Mouse (Mus musculus): ENCODE data around the gene Adamts14. TPM values are rescaled to one million over a fixed set of nuclear protein-coding genes. Genes with fewer than 3 reads are reported as not detected.
A peak's percentile ranks its signal among the peaks of the same experiment; 100 is the strongest.

Gene Adamts14
- polyA plus RNA-seq, 2 experiments = 0.13 to 0.21 TPM

DNA sequence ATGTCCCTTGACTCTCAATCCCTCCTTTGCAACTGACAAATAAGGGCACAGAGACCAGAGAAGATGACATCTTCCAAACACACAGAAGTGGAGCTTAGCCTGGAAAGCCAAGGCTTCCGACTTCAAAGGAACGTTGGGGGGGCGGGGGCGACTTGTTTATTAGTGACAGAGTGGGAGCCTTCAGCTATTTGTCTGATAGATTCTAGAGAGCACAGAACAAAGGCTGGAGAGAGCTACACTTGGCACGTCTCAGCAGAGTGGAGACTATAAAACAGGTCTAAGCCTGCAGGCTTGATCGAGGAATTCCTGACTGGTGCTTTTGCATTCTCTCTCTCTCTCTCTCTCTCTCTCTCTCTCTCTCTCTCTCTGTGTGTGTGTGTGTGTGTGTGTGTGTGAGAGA lies 122.6 kb downstream of the Adamts14 start:
- ATAC-seq (ENCODE audit: insufficient read depth) = no peak
- 42% methylated on average over 6 of the region's 6 CpGs for WGBS (ENCODE audit: insufficient replicate concordance)
- no peak overlapping the region for H3K27ac ChIP-seq
- H3K27me3 ChIP-seq (ENCODE audit: control insufficient read depth, insufficient read depth, low read length) = no peaks in the 10 kb centered on the region
- TF ChIP-seq CTCF (IDR thresholded peaks at IDR 0.05; ENCODE audit: low read depth) (no peak), EP300 (IDR thresholded peaks at IDR 0.05; ENCODE audit: low read depth) (no peak)
- H3K9me3 ChIP-seq (ENCODE audit: control insufficient read depth, low read length) = no peaks in the 10 kb centered on the region
- H3K9ac ChIP-seq (replicated peaks) = no peak overlapping the region
- peaks cover 22 to 41% of the 10 kb centered on the region in 2 experiments for H3K4me1 ChIP-seq (replicated peaks; ENCODE audit: control insufficient read depth in 2 of 2, insufficient read depth in 2 of 2, low read length in 1 of 2)
- no peak overlapping the region for H3K4me3 ChIP-seq (ENCODE audit: insufficient read depth in 1 of 2, low read depth in 2 of 2, low read length in 2 of 2)
- DNase-seq (ENCODE audit: low read depth in 3 of 3, low spot score in 3 of 3) = no peak
- H3K36me3 ChIP-seq (replicated peaks; ENCODE audit: control insufficient read depth, insufficient read depth, low read depth) = no peaks in the 10 kb centered on the region
- H3K4me2 ChIP-seq (ENCODE audit: low read depth) = no peak overlapping the region

GRCm38 (mm10) chr10:61149476-61149875 lies 123.8 kb downstream of the Adamts14 start:
- ATAC-seq (ENCODE audit: insufficient read depth) (peak; percentile 24; the same call in 1 of the 2 replicates), DNase-seq (ENCODE audit: low read depth in 3 of 3, low spot score in 3 of 3) (peak; percentile 41 to 56 (median 55))
- TF ChIP-seq CTCF (IDR thresholded peaks at IDR 0.05; ENCODE audit: low read depth) (no peak), EP300 (IDR thresholded peaks at IDR 0.05; ENCODE audit: low read depth) (peak; percentile 30; the same call in 1 of the 2 replicates)
- no peaks in the 10 kb centered on the region for H3K36me3 ChIP-seq (replicated peaks; ENCODE audit: control insufficient read depth, insufficient read depth, low read depth)
- H3K9me3 ChIP-seq (ENCODE audit: control insufficient read depth, low read length) = no peaks in the 10 kb centered on the region
- WGBS (ENCODE audit: insufficient replicate concordance) = 20% methylated on average over 3 of the region's 3 CpGs
- no peak overlapping the region for H3K4me3 ChIP-seq (ENCODE audit: insufficient read depth in 1 of 2, low read depth in 2 of 2, low read length in 2 of 2)
- H3K27me3 ChIP-seq (ENCODE audit: control insufficient read depth, insufficient read depth, low read length) = no peaks in the 10 kb centered on the region
- H3K27ac ChIP-seq = peak overlapping the region; percentile 68
- H3K9ac ChIP-seq (replicated peaks) = peak overlapping the region; percentile 6; the same call in 1 of the 2 replicates
- H3K4me1 ChIP-seq (replicated peaks; ENCODE audit: control insufficient read depth in 2 of 2, insufficient read depth in 2 of 2, low read length in 1 of 2) = peaks cover 22 to 42% of the 10 kb centered on the region in 2 experiments
- H3K4me2 ChIP-seq (ENCODE audit: low read depth) = peak overlapping the region; percentile 51

- peak; percentile 88 for ATAC-seq (ENCODE audit: insufficient read depth)
- Histone ChIP-seq H3K4me1 (replicated peaks; ENCODE audit: control insufficient read depth in 2 of 2, insufficient read depth in 2 of 2, low read length in 1 of 2) (peaks cover 22 to 40% of the 10 kb centered on the region in 2 experiments), H3K9me3 (ENCODE audit: control insufficient read depth, low read length) (no peaks in the 10 kb centered on the region), H3K4me3 (ENCODE audit: insufficient read depth in 1 of 2, low read depth in 2 of 2, low read length in 2 of 2) (peak within 1 kb of the TSS; percentile 78 to 90), H3K27ac (peak within 1 kb of the TSS; percentile 55), H3K9ac (replicated peaks) (peak within 1 kb of the TSS; percentile 78), H3K4me2 (ENCODE audit: low read depth) (peak within 1 kb of the TSS; percentile 82), H3K36me3 (replicated peaks; ENCODE audit: control insufficient read depth, insufficient read depth, low read depth) (no peaks in the 10 kb centered on the region), H3K27me3 (ENCODE audit: control insufficient read depth, insufficient read depth, low read length) (no peaks in the 10 kb centered on the region)
- peak; percentile 70 to 77 (median 72) for DNase-seq (ENCODE audit: low read depth in 3 of 3, low spot score in 3 of 3)
- WGBS (ENCODE audit: insufficient replicate concordance) = under 1% methylated on average over 82 of the region's 82 CpGs
- TF ChIP-seq CTCF (IDR thresholded peaks at IDR 0.05; ENCODE audit: low read depth) (peak; percentile 94), EP300 (IDR thresholded peaks at IDR 0.05; ENCODE audit: low read depth) (no peak)
Measured at GRCm38 (mm10) chr10:61147157-61148040, 125.8 kb downstream of the Adamts14 start, which contains the start of gene Sgpl1. Gene Sgpl1, minus strand, starts transcription at chr10:61147703.

Other genes starting within 250 kb of the Adamts14 start
- gene Pcbd1, start 184.1 kb downstream of the Adamts14 start, polyA plus RNA-seq (2012; rRNA removed) = 75.2 and 79.9 TPM in 2 replicates
- 162 and 164 TPM in 2 replicates for gene Pcbd1, start 184.1 kb downstream of the Adamts14 start, polyA plus RNA-seq (2014; fragmentation: Nextera tagmentation; extraction: Ambion mirVana)
- gene Sgpl1, start 125.7 kb downstream of the Adamts14 start, polyA plus RNA-seq (2012; rRNA removed) = 7.9 and 10.7 TPM in 2 replicates
- gene Sgpl1, start 125.7 kb downstream of the Adamts14 start, polyA plus RNA-seq (2014; fragmentation: Nextera tagmentation; extraction: Ambion mirVana) = 16.6 and 18.1 TPM in 2 replicates
- gene Tbata, start 101.5 kb downstream of the Adamts14 start, polyA plus RNA-seq (2012; rRNA removed) = not detected in 2 replicates
- not detected in 2 replicates for gene Tbata, start 101.5 kb downstream of the Adamts14 start, polyA plus RNA-seq (2014; fragmentation: Nextera tagmentation; extraction: Ambion mirVana)
- gene Prf1, start 24.4 kb upstream of the Adamts14 start, polyA plus RNA-seq (2012; rRNA removed) = 0.02 TPM in 2 replicates
- gene Prf1, start 24.4 kb upstream of the Adamts14 start, polyA plus RNA-seq (2014; fragmentation: Nextera tagmentation; extraction: Ambion mirVana) = not detected in 2 replicates
- gene Pald1, start 110.1 kb upstream of the Adamts14 start, polyA plus RNA-seq (2012; rRNA removed) = 3.5 and 4.4 TPM in 2 replicates
- gene Pald1, start 110.1 kb upstream of the Adamts14 start, polyA plus RNA-seq (2014; fragmentation: Nextera tagmentation; extraction: Ambion mirVana) = 3.8 and 4.0 TPM in 2 replicates
- 0.58 and 0.64 TPM in 2 replicates for gene Nodal, start 144.5 kb upstream of the Adamts14 start, polyA plus RNA-seq (2012; rRNA removed)
- gene Nodal, start 144.5 kb upstream of the Adamts14 start, polyA plus RNA-seq (2014; fragmentation: Nextera tagmentation; extraction: Ambion mirVana) = 0.57 and 0.72 TPM in 2 replicates
- gene Eif4ebp2, start 179.2 kb upstream of the Adamts14 start, polyA plus RNA-seq (2012; rRNA removed) = 17.6 and 23.1 TPM in 2 replicates
- gene Eif4ebp2, start 179.2 kb upstream of the Adamts14 start, polyA plus RNA-seq (2014; fragmentation: Nextera tagmentation; extraction: Ambion mirVana) = 24.3 and 25.3 TPM in 2 replicates
- 6.2 and 6.4 TPM in 2 replicates for gene Lrrc20, start 202.4 kb upstream of the Adamts14 start, polyA plus RNA-seq (2012; rRNA removed)
- 6.1 and 7.7 TPM in 2 replicates for gene Lrrc20, start 202.4 kb upstream of the Adamts14 start, polyA plus RNA-seq (2014; fragmentation: Nextera tagmentation; extraction: Ambion mirVana)

Data from liver, embryonic 14.5 days (tissue).